Mouse (Mus musculus): ENCODE measurements around the gene Wdr31. TPM values are rescaled to one million over a fixed set of nuclear protein-coding genes. Genes with fewer than 3 reads are reported as not detected.

Gene Wdr31
- polyA plus RNA-seq, 1 experiment = 202 TPM

- TF ChIP-seq POLR2A (IDR thresholded peaks at IDR 0.05; ENCODE audit: control insufficient read depth, low read depth, low read length) (no peak), CTCF (IDR thresholded peaks at IDR 0.05; ENCODE audit: control insufficient read depth, insufficient read depth, insufficient replicate concordance, low read depth, low read length) (no peak)
- Histone ChIP-seq H3K4me1 (ENCODE audit: control insufficient read depth, insufficient read depth, low read length) (peaks cover 7% of the 10 kb centered on the region), H3K27ac (ENCODE audit: control insufficient read depth, insufficient read depth, low read depth, low read length) (no peak overlapping the region), H3K36me3 (ENCODE audit: control insufficient read depth, insufficient read depth, low read length) (no peaks in the 10 kb centered on the region), H3K27me3 (ENCODE audit: control insufficient read depth, insufficient read depth, low read length) (no peaks in the 10 kb centered on the region), H3K4me3 (ENCODE audit: control insufficient read depth, low read depth, low read length) (no peak overlapping the region)
Measured at GRCm38 (mm10) chr4:62475793-62476192, 5.1 kb upstream of the Wdr31 start.

DNA sequence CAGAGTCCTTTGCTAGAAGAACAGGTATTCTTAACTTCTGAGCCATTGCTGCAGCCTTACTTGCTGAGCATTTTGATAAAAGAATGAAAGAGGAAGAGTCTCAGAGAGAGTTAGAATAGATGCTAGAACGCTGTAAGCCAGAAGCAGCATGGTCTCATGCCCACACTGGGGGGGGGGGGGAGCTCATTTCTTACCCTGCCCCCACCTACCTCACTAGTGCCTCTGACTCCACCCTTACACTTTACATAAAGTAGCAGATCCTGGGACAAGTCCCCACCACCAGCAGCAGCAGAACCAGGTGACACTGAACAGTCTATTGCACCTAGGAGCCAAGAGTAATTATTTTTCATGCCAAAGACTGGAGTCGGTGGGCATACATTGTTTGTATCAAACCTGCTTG lies 4.4 kb upstream of the Wdr31 start:
- TF ChIP-seq POLR2A (IDR thresholded peaks at IDR 0.05; ENCODE audit: control insufficient read depth, low read depth, low read length) = no peak
- no peak for TF ChIP-seq CTCF (IDR thresholded peaks at IDR 0.05; ENCODE audit: control insufficient read depth, insufficient read depth, insufficient replicate concordance, low read depth, low read length)
- H3K4me1 ChIP-seq (ENCODE audit: control insufficient read depth, insufficient read depth, low read length) = peaks cover 3% of the 10 kb centered on the region
- no peak overlapping the region for H3K4me3 ChIP-seq (ENCODE audit: control insufficient read depth, low read depth, low read length)
- H3K36me3 ChIP-seq (ENCODE audit: control insufficient read depth, insufficient read depth, low read length) = no peaks in the 10 kb centered on the region
- no peaks in the 10 kb centered on the region for H3K27me3 ChIP-seq (ENCODE audit: control insufficient read depth, insufficient read depth, low read length)
- H3K27ac ChIP-seq (ENCODE audit: control insufficient read depth, insufficient read depth, low read depth, low read length) = no peak overlapping the region

GRCm38 (mm10) chr4:62472071-62472470 lies 1.4 kb upstream of the Wdr31 start:
- Histone ChIP-seq H3K36me3 (ENCODE audit: control insufficient read depth, insufficient read depth, low read length) (peaks cover 2% of the 10 kb centered on the region; the same call in 1 of the 2 replicates), H3K27me3 (ENCODE audit: control insufficient read depth, insufficient read depth, low read length) (no peaks in the 10 kb centered on the region), H3K27ac (ENCODE audit: control insufficient read depth, insufficient read depth, low read depth, low read length) (no peak overlapping the region), H3K4me1 (ENCODE audit: control insufficient read depth, insufficient read depth, low read length) (no peaks in the 10 kb centered on the region), H3K4me3 (ENCODE audit: control insufficient read depth, low read depth, low read length) (no peak overlapping the region)
- TF ChIP-seq CTCF (IDR thresholded peaks at IDR 0.05; ENCODE audit: control insufficient read depth, insufficient read depth, insufficient replicate concordance, low read depth, low read length) (no peak), POLR2A (IDR thresholded peaks at IDR 0.05; ENCODE audit: control insufficient read depth, low read depth, low read length) (no peak)

DNA sequence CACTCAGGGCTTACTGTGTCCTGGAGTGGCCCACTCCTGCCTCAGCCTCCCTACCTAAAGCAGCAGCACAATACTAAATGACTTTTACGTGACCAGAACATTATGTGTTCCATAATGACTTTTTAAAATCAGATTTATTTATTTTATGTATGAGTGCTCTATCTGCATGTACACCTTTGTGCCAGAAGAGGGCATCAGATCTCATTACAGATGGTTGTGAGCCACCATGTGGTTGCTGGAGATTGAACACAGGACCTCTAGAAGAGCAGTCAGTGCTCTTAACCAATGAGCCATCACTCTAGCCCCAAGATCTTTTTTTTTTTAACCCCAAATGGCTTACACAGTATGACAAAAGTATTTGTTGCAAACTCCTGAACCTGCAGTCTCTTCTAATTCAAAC lies 2.5 kb downstream of the Wdr31 start:
- Histone ChIP-seq H3K4me3 (ENCODE audit: control insufficient read depth, low read depth, low read length) (no peak overlapping the region), H3K27ac (ENCODE audit: control insufficient read depth, insufficient read depth, low read depth, low read length) (no peak overlapping the region), H3K4me1 (ENCODE audit: control insufficient read depth, insufficient read depth, low read length) (no peaks in the 10 kb centered on the region), H3K36me3 (ENCODE audit: control insufficient read depth, insufficient read depth, low read length) (peaks cover 4% of the 10 kb centered on the region), H3K27me3 (ENCODE audit: control insufficient read depth, insufficient read depth, low read length) (no peaks in the 10 kb centered on the region)
- TF ChIP-seq CTCF (IDR thresholded peaks at IDR 0.05; ENCODE audit: control insufficient read depth, insufficient read depth, insufficient replicate concordance, low read depth, low read length) = no peak
- no peak for TF ChIP-seq POLR2A (IDR thresholded peaks at IDR 0.05; ENCODE audit: control insufficient read depth, low read depth, low read length)

- TF ChIP-seq POLR2A (IDR thresholded peaks at IDR 0.05; ENCODE audit: control insufficient read depth, low read depth, low read length) = no peak
- no peak for TF ChIP-seq CTCF (IDR thresholded peaks at IDR 0.05; ENCODE audit: control insufficient read depth, insufficient read depth, insufficient replicate concordance, low read depth, low read length)
- Histone ChIP-seq H3K27ac (ENCODE audit: control insufficient read depth, insufficient read depth, low read depth, low read length) (no peak overlapping the region), H3K36me3 (ENCODE audit: control insufficient read depth, insufficient read depth, low read length) (peaks cover 5% of the 10 kb centered on the region), H3K4me3 (ENCODE audit: control insufficient read depth, low read depth, low read length) (no peak overlapping the region), H3K27me3 (ENCODE audit: control insufficient read depth, insufficient read depth, low read length) (no peaks in the 10 kb centered on the region), H3K4me1 (ENCODE audit: control insufficient read depth, insufficient read depth, low read length) (no peaks in the 10 kb centered on the region)
Measured at GRCm38 (mm10) chr4:62463124-62463523, 7.6 kb downstream of the Wdr31 start.

DNA sequence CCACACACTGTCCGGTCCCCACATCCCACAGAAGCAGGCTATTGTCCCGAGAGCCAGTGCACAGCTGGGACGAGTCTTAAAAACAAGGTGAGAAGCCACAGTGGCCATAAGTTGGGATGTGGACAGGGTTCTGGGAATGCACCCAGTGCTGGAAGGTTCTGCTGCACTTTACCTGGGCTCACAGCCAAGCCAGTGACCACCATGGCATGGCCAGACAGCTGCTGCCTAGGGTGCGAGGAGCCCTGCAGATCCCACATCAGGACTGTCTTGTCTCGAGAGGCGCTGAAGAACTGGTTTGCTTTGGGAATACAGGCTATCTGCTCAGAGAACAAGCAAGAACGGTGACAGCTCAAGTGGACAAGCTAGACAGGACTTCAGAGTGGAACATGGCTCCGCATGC lies 10.3 kb downstream of the Wdr31 start:
- Histone ChIP-seq H3K36me3 (ENCODE audit: control insufficient read depth, insufficient read depth, low read length) (peaks cover 3% of the 10 kb centered on the region), H3K4me1 (ENCODE audit: control insufficient read depth, insufficient read depth, low read length) (no peaks in the 10 kb centered on the region), H3K4me3 (ENCODE audit: control insufficient read depth, low read depth, low read length) (no peak overlapping the region), H3K27me3 (ENCODE audit: control insufficient read depth, insufficient read depth, low read length) (no peaks in the 10 kb centered on the region), H3K27ac (ENCODE audit: control insufficient read depth, insufficient read depth, low read depth, low read length) (no peak overlapping the region)
- TF ChIP-seq POLR2A (IDR thresholded peaks at IDR 0.05; ENCODE audit: control insufficient read depth, low read depth, low read length) (no peak), CTCF (IDR thresholded peaks at IDR 0.05; ENCODE audit: control insufficient read depth, insufficient read depth, insufficient replicate concordance, low read depth, low read length) (no peak)

GRCm38 (mm10) chr4:62459081-62459480 lies 11.6 kb downstream of the Wdr31 start:
- TF ChIP-seq CTCF (IDR thresholded peaks at IDR 0.05; ENCODE audit: control insufficient read depth, insufficient read depth, insufficient replicate concordance, low read depth, low read length) (no peak), POLR2A (IDR thresholded peaks at IDR 0.05; ENCODE audit: control insufficient read depth, low read depth, low read length) (no peak)
- Histone ChIP-seq H3K27me3 (ENCODE audit: control insufficient read depth, insufficient read depth, low read length) (no peaks in the 10 kb centered on the region), H3K36me3 (ENCODE audit: control insufficient read depth, insufficient read depth, low read length) (peaks cover 3% of the 10 kb centered on the region), H3K4me3 (ENCODE audit: control insufficient read depth, low read depth, low read length) (no peak overlapping the region), H3K27ac (ENCODE audit: control insufficient read depth, insufficient read depth, low read depth, low read length) (no peak overlapping the region), H3K4me1 (ENCODE audit: control insufficient read depth, insufficient read depth, low read length) (no peaks in the 10 kb centered on the region)

DNA sequence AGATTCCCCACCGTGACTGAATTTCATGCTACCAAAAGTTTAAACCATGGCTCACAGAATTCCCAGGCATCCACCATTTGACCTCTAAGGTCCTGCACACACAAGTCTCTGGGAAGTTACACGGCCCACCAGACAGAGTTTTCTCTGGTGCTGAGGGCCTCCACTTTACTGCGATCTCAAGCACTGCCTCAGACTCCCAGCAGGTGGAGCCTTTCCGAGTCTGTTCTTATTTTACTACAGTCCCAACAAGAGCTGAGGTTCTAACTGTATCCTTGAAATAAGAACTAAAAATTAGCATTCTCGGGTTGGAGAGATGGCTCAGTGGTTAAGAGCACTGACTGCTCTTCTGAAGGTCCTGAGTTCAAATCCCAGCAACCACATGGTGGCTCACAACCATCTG lies 15.7 kb downstream of the Wdr31 start:
- H3K4me1 ChIP-seq (ENCODE audit: control insufficient read depth, insufficient read depth, low read length) = no peaks in the 10 kb centered on the region
- H3K36me3 ChIP-seq (ENCODE audit: control insufficient read depth, insufficient read depth, low read length) = no peaks in the 10 kb centered on the region; the same call in 1 of the 2 replicates
- H3K27ac ChIP-seq (ENCODE audit: control insufficient read depth, insufficient read depth, low read depth, low read length) = no peak overlapping the region
- peak; percentile 20; the same call in 1 of the 2 replicates for TF ChIP-seq CTCF (IDR thresholded peaks at IDR 0.05; ENCODE audit: control insufficient read depth, insufficient read depth, insufficient replicate concordance, low read depth, low read length)
- TF ChIP-seq POLR2A (IDR thresholded peaks at IDR 0.05; ENCODE audit: control insufficient read depth, low read depth, low read length) = no peak
- H3K27me3 ChIP-seq (ENCODE audit: control insufficient read depth, insufficient read depth, low read length) = no peaks in the 10 kb centered on the region
- no peak overlapping the region for H3K4me3 ChIP-seq (ENCODE audit: control insufficient read depth, low read depth, low read length)

All from testis, adult 2 months (tissue).